Comparison of ENCODE assay signal across 15 mouse cellular contexts in genomic region chr6:119572296-119572695, GRCm38 (mm10). TPM values are rescaled to one million over a fixed set of nuclear protein-coding genes. Genes with fewer than 3 reads are reported as not detected.
DNase-seq lines count a peak whose midpoint lies in the region; ATAC-seq lines count a peak whose summit lies in the region.
"Had no signal": no experiment of that assay in that cellular context is flagged by ENCODE, and none has a peak within 500 bp of the region (broad histone marks: within the 10 kb centered on the region; RNA-seq: fewer than 3 reads in every experiment).

No protein-coding gene starts in this region.

- peak; percentile 89 for ATAC-seq in heart, embryonic 16.5 days (replicated peaks; ENCODE audit: extremely low read depth, insufficient read depth, low FRiP score)
- ATAC-seq: activated CD4-positive, CD25-positive, alpha-beta regulatory T cell, adult 4 months had no signal

- no peaks in the 10 kb centered on the region for H3K9me3 ChIP-seq in heart, embryonic 16.5 days (replicated peaks; ENCODE audit: control insufficient read depth, low read length)
- H3K9me3 ChIP-seq: G1E; midbrain, embryonic 10.5 days had no signal

- no peaks in the 10 kb centered on the region for H3K27me3 ChIP-seq in heart, embryonic 16.5 days (ENCODE audit: control insufficient read depth, insufficient read depth, low read length)

- H3K36me3 ChIP-seq in heart, embryonic 16.5 days (ENCODE audit: control insufficient read depth, insufficient read depth): peaks cover 7% of the 10 kb centered on the region; the same call in 1 of the 2 replicates

- H3K27ac ChIP-seq in heart, embryonic 16.5 days (ENCODE audit: low read length): peak overlapping the region; percentile 83
- H3K27ac ChIP-seq: liver, embryonic 14.5 days; midbrain, embryonic 10.5 days had no signal

- H3K4me2 ChIP-seq in heart, embryonic 16.5 days (ENCODE audit: low read depth, low read length): no peak overlapping the region

- no peak overlapping the region for H3K4me3 ChIP-seq in heart, embryonic 16.5 days (ENCODE audit: low read length)
- H3K4me3 ChIP-seq: midbrain, embryonic 10.5 days had no signal

- 26% methylated on average over 7 of the region's 7 CpGs for WGBS in heart, embryonic 16.5 days

- H3K9ac ChIP-seq in heart, embryonic 16.5 days (ENCODE audit: low read length): no peak overlapping the region
- H3K9ac ChIP-seq: liver, embryonic 14.5 days had no signal

- peak; percentile 17 to 24 for DNase-seq in gastrocnemius, adult 8-10 months (ENCODE audit: low spot score in 2 of 2)
- DNase-seq in gastrocnemius, postnatal 4 days (ENCODE audit: low spot score in 2 of 2): no peak
- peak; percentile 58 for DNase-seq in brain, adult 2 months (ENCODE audit: low read depth, low spot score)
- DNase-seq in cerebellum, postnatal 25 days: peak; percentile 81 to 82
- no peak for DNase-seq in urinary bladder, postnatal 25 days (ENCODE audit: low spot score)
- DNase-seq in urinary bladder, postnatal 14 days (ENCODE audit: low spot score): no peak
- DNase-seq in layer of hippocampus, postnatal 14 days (ENCODE audit: low spot score in 2 of 2): no peak
- DNase-seq: B cell, adult 2 months; retina, postnatal 1 day; thymus, adult 2 months had no signal

- peaks cover 16% of the 10 kb centered on the region for H3K4me1 ChIP-seq in heart, embryonic 16.5 days (ENCODE audit: control insufficient read depth, insufficient read depth, low read length)

RNA-seq across cellular contexts. Expression of gene Wnt5b, which starts 28.1 kb away (rescaled TPM):
- total RNA-seq in gastrocnemius, adult 8-10 months (2022): 1 to 10 TPM; 1.3 to 1.9 (median 1.7) TPM
- total RNA-seq in gastrocnemius, postnatal 4 days (2021): 1 to 10 TPM; 4.4 to 4.9 TPM
- polyA plus RNA-seq in heart, embryonic 16.5 days (2015; fragmentation: Nextera tagmentation; extraction: Ambion mirVana): 5.1 and 5.6 TPM in 2 replicates
- total RNA-seq in layer of hippocampus, postnatal 14 days (2021): 1 to 10 TPM; 1.8 to 2.2 TPM
- total RNA-seq: G1E had no signal
- polyA plus RNA-seq: activated CD4-positive, CD25-positive, alpha-beta regulatory T cell, adult 4 months had no signal

Comparison
In these comparisons a context has a peak if more than half of its experiments do, and no peak if none do; other contexts are left out.
1. DNase-seq: peak in gastrocnemius, adult 8-10 months (2 of 2), brain, adult 2 months (single experiment) and cerebellum, postnatal 25 days (2 of 2); none in gastrocnemius, postnatal 4 days (0 of 2), urinary bladder, postnatal 25 days (single experiment), urinary bladder, postnatal 14 days (single experiment) and layer of hippocampus, postnatal 14 days (0 of 2).